Mouse (Mus musculus) intestine, embryonic 14.5 days (tissue): ENCODE data around the gene Pld6. TPM values are rescaled to one million over a fixed set of nuclear protein-coding genes. Genes with fewer than 3 reads are reported as not detected.

Experiments
- ATAC-seq: fragments of 200-750 bp; cut with Nextera tagmentation; replicated peaks from 2 replicates; pipeline ENCODE4 v1.8.0; 2017; ENCODE audit warnings: low read depth, moderate number of reproducible peaks, moderate TSS enrichment, moderate library complexity; ENCODE audit not compliant: low FRiP score, low TSS enrichment
- DNase-seq: peaks from one replicate; pipeline ENCODE4 v3.0.0-alpha.2; 2018; ENCODE audit warnings: low spot score
- H3K27ac ChIP-seq: fragments of 300-500 bp; sonication (generic); 2 replicates; pipeline ENCODE4 v1.5.1; 2014; ENCODE audit warnings: low read depth, mild to moderate bottlenecking, control low read depth
- H3K27me3 ChIP-seq: fragments of 300-500 bp; sonication (generic); replicated peaks from 2 replicates; pipeline ENCODE4 v1.6.1; 2014; ENCODE audit warnings: low read length, control low read depth; ENCODE audit not compliant: control insufficient read depth, insufficient read depth
- H3K36me3 ChIP-seq: fragments of 300-500 bp; sonication (generic); 2 replicates; pipeline ENCODE4 v1.6.1; 2014; ENCODE audit warnings: low read length, control low read depth; ENCODE audit not compliant: control insufficient read depth, insufficient read depth
- H3K4me1 ChIP-seq: fragments of 300-500 bp; sonication (generic); replicated peaks from 2 replicates; pipeline ENCODE4 v1.6.1; 2014; ENCODE audit warnings: low read length, control low read depth, mixed read lengths; ENCODE audit not compliant: control insufficient read depth, insufficient read depth
- H3K4me2 ChIP-seq: fragments of 300-500 bp; sonication (generic); 2 replicates; pipeline ENCODE4 v1.6.1; 2014; ENCODE audit warnings: low read length
- H3K4me3 ChIP-seq: fragments of 300-500 bp; sonication (generic); 2 replicates; pipeline ENCODE4 v1.5.1; 2014; ENCODE audit warnings: low read depth, low read length, control low read depth, mixed read lengths
- H3K9ac ChIP-seq: fragments of 300-500 bp; sonication (generic); 2 replicates; pipeline ENCODE4 v1.6.1; 2014; ENCODE audit warnings: mild to moderate bottlenecking, low read length
- H3K9me3 ChIP-seq: fragments of 300-500 bp; sonication (generic); 2 replicates; pipeline ENCODE4 v1.6.1; 2016; ENCODE audit warnings: low read length, control low read depth; ENCODE audit not compliant: control insufficient read depth
- WGBS: fragments of 180-500 bp; shearing (Covaris S2); extraction: QIAGEN DNeasy Blood & Tissue Kit; methylation state at CpG from one replicate; pipeline ENCODE4 v1.1.7; 2014; 5-methylcytosine and 5-hydroxymethylcytosine counted together
- polyA plus RNA-seq: library from polyadenylated mRNA; unstranded; fragments of >200 nt; fragmentation: Nextera tagmentation; extraction: Ambion mirVana; gene quantifications from 2 replicates; pipeline ENCODE4 v1.2.1, GENCODE M21; 2014

Gene Pld6
- polyA plus RNA-seq, 1 experiment from 2014 or later, result 1.7 TPM

DNA sequence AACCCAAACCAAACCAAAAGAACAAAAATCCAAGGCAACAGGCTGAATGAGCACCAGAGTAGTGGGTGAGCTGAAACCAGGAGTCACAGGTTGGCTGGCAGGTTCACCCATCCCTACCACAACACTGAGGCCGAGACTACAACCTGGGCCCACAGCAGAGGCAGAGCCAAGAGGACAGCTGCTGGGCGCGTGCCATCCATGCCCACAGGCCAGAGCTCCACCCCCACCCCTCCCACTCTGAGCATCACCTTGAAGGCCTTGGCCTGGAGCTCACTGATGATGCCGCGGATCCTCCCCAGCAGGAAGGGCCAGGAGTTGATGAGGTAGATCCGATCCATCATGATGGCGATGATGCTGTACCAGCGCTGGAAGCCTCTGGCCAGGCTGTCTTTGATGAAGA, 14.4 kb upstream of the Pld6 start:
- 97% methylated on average over 8 of the region's 8 CpGs for WGBS
- H3K9me3 ChIP-seq, result no peaks in the 10 kb centered on the region
- no peak for ATAC-seq
- H3K4me2 ChIP-seq, result no peak overlapping the region
- no peak for DNase-seq
- no peak overlapping the region for H3K4me3 ChIP-seq
- H3K9ac ChIP-seq, result no peak overlapping the region
- H3K4me1 ChIP-seq, result no peaks in the 10 kb centered on the region
- no peak overlapping the region for H3K27ac ChIP-seq
- H3K27me3 ChIP-seq, result no peaks in the 10 kb centered on the region
- H3K36me3 ChIP-seq, result peaks cover 100% of the 10 kb centered on the region

DNA sequence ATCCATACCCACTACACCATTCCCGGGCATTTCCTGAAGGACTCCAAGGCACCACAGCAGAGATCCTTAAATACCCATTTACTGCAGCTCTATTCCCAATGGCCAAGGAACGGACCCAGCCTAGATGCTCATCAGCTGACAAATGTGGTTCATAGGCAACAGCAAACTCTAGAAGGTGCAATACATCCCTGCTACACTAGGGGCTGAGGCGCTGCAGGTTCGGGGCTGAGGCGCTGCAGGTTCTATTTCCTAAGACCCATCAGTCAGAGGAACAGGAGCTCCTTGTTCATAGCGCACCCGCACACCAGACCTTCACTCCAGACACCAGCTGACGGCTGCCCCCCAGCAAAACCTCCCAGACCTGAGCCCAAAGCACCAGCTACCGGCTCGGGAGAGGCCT, 13.0 kb upstream of the Pld6 start:
- Histone ChIP-seq H3K36me3 (peaks cover 99% of the 10 kb centered on the region), H3K27me3 (no peaks in the 10 kb centered on the region), H3K9me3 (no peaks in the 10 kb centered on the region), H3K4me2 (no peak overlapping the region), H3K27ac (no peak overlapping the region), H3K9ac (no peak overlapping the region), H3K4me3 (no peak overlapping the region), H3K4me1 (no peaks in the 10 kb centered on the region)
- 94% methylated on average over 10 of the region's 10 CpGs for WGBS
- ATAC-seq (no peak), DNase-seq (no peak)

DNA sequence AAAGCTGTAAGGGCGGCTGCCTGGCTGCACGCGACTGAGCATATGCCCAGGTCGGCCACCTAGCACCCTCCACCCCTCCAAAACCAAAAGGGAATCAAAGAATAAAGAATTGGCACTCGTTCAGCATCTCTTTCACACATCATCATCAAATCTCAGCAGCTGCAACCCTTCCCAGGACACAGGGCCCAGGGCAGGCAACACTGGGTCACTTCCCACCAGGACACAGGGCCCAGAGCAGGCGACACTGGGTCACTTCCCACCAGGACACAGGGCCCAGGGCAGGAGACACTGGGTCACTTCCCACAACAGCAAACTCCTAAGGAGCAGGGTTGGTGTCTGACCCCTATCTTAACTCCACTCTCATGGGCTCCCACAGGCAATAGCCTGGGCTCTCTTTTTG, 5.9 kb upstream of the Pld6 start:
- 94% methylated on average over 6 of the region's 6 CpGs for WGBS
- no peak for ATAC-seq
- Histone ChIP-seq H3K4me3 (no peak overlapping the region), H3K27me3 (no peaks in the 10 kb centered on the region), H3K27ac (no peak overlapping the region), H3K4me1 (no peaks in the 10 kb centered on the region), H3K9me3 (no peaks in the 10 kb centered on the region), H3K36me3 (peaks cover 74% of the 10 kb centered on the region), H3K9ac (no peak overlapping the region), H3K4me2 (no peak overlapping the region)
- DNase-seq, result no peak

DNA sequence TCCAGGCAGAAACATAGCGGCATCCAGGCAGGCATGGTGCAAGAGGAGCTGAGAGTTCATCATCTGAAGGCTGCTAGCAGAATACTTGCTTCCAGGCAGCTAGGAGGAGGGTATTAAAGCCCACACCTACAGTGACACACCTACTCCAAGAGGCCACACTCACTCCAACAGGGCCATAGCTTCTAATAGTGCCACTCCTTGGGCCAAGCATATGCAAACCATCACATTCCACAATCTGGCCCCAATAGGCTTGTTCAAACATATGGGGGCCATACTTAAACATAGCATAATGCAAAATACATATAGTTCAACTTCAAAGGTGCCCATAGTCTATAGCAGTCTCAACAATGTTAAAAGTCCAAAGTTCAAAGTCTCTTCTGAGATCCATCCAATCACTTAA, 1.9 kb upstream of the Pld6 start:
- Histone ChIP-seq H3K9ac (no peak overlapping the region), H3K9me3 (no peaks in the 10 kb centered on the region), H3K4me1 (0 out of 2 replicates have a peak, but pooled peaks cover 7% of the 10 kb centered on the region), H3K27ac (no peak overlapping the region), H3K4me3 (no peak overlapping the region), H3K36me3 (peaks cover 34% of the 10 kb centered on the region), H3K27me3 (no peaks in the 10 kb centered on the region), H3K4me2 (no peak overlapping the region)
- ATAC-seq (no peak), DNase-seq (no peak)
- WGBS, result 87% methylated on average over 1 of the region's 1 CpGs

DNA sequence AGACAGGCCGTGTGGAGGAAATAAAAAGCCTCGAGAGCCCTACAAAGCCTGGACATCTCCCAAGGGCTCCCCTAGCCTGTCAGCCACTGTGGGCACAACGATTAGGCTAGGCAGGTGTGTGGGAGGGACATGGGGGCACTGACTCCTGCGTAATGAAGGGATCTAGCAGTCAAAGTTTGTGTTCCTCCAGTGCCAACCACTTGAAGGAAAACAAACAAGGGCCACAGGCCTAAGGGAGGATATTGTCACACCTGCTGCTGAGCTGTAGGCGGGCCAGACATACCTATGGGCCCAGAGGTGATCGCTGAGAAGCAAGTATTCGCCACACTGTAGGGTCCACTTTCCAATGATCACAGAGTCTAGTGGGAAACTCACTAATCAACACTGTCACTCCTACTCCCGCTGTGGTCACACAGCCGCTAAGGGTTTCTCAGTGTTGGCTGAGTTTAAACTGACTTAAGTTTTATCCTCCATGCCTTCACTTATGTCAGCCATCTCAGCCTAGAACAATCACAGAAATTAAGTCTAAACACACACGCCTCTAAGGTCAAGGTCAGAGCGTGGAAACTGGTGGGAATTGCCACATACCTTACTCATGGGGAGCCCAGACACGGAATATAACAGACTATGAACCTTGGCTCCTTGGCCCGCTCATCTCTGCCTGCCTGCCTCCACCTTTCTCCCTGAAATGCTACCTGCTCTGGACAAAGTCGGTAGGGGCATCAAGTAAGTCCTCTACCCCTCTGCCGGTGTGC, 824 bp downstream of the Pld6 start:
- Histone ChIP-seq H3K4me2 (peak overlapping the region; percentile 91), H3K36me3 (peaks cover 7% of the 10 kb centered on the region), H3K4me3 (peak overlapping the region; percentile 49), H3K27ac (no peak overlapping the region), H3K27me3 (no peaks in the 10 kb centered on the region), H3K4me1 (0 out of 2 replicates have a peak, but pooled peaks cover 7% of the 10 kb centered on the region), H3K9me3 (no peaks in the 10 kb centered on the region), H3K9ac (peak overlapping the region; percentile 43)
- WGBS, result 48% methylated on average over 15 of the region's 15 CpGs
- DNase-seq (no peak), ATAC-seq (no peak; the same call in 1 of the 2 replicates)

DNA sequence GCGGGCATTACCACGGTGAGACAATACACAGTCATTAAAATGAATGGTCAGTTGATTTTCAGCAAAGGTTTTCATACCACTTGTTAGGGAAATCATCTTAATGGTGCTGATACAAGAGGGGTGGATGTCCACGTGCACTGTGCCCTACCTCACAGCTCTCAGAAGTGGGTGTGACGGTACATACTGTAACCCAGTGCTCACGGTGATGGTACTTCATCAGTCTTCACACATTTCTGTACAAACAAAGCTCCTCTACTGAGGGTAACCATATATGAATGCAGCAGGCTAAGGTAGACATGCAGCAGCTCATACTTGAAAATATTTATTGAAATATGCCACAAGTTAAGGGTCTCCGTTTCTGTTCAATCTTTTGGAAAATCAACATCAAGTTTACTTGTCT, 3.9 kb downstream of the Pld6 start:
- H3K4me3 ChIP-seq, result no peak overlapping the region

DNA sequence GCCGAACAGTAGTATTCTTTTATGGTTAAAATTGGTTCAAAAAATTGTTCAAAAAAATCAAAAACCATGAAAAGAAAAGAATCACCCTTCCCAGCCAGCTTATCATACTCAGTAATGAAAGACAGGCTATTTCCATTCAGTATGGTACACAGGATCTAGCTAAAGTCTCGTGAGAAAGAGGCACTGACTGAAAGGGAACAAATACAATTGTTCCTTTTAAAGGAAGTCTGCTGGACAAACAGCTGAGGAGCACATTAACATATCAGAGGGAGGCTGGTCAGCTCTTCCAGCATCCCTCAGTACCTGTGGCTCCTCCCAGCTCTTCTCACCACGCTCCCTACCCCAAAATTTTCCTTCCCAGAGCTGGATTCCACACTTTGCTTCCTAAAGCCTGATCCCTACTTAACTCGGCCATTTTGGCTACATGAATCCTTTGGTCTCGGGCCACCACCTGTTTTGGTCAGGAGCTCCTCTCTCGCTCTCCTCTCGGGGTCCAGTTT, 5.3 kb downstream of the Pld6 start:
- H3K9me3 ChIP-seq, result no peaks in the 10 kb centered on the region
- ATAC-seq, result no peak
- no peak overlapping the region for H3K9ac ChIP-seq
- peaks cover 10% of the 10 kb centered on the region for H3K36me3 ChIP-seq
- WGBS, result 83% methylated on average over 7 of the region's 7 CpGs
- H3K4me2 ChIP-seq, result no peak overlapping the region
- H3K4me1 ChIP-seq, result 0 out of 2 replicates have a peak, but pooled peaks cover 3% of the 10 kb centered on the region
- no peaks in the 10 kb centered on the region for H3K27me3 ChIP-seq
- H3K27ac ChIP-seq, result no peak overlapping the region
- no peak overlapping the region for H3K4me3 ChIP-seq
- DNase-seq, result no peak

More for the DNA sequence above, 3.9 kb downstream of the Pld6 start:
- Histone ChIP-seq H3K4me1 (0 out of 2 replicates have a peak, but pooled peaks cover 7% of the 10 kb centered on the region), H3K36me3 (no peaks in the 10 kb centered on the region), H3K4me2 (no peak overlapping the region), H3K27ac (no peak overlapping the region), H3K27me3 (no peaks in the 10 kb centered on the region), H3K9ac (no peak overlapping the region), H3K9me3 (no peaks in the 10 kb centered on the region)
- WGBS, result 79% methylated on average over 6 of the region's 6 CpGs
- no peak for DNase-seq
- no peak for ATAC-seq

DNA sequence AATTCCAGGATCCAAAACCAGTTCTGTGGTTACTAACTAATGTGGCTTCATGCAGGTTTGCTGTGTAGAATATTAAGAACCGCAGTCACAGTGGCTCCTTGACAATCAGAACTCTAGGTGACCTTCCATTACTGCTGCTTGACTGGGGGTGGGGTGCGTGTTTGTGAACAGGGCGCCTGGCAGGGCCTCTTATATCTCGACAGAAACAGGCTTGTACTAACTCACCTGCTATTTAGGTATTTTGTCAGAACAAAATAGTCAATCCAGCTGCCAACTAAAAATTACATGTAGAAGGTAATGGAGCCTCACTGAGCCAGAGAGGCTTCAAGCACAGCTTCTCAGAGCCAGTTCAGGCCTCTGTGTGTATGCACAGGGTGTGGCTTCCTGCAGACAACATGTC, 7.2 kb downstream of the Pld6 start:
- WGBS, result 83% methylated on average over 4 of the region's 4 CpGs
- Histone ChIP-seq H3K4me2 (no peak overlapping the region), H3K4me3 (no peak overlapping the region), H3K9me3 (no peaks in the 10 kb centered on the region), H3K9ac (no peak overlapping the region), H3K4me1 (no peaks in the 10 kb centered on the region), H3K27ac (no peak overlapping the region), H3K27me3 (no peaks in the 10 kb centered on the region), H3K36me3 (peaks cover 29% of the 10 kb centered on the region)
- DNase-seq, result no peak
- no peak for ATAC-seq

DNA sequence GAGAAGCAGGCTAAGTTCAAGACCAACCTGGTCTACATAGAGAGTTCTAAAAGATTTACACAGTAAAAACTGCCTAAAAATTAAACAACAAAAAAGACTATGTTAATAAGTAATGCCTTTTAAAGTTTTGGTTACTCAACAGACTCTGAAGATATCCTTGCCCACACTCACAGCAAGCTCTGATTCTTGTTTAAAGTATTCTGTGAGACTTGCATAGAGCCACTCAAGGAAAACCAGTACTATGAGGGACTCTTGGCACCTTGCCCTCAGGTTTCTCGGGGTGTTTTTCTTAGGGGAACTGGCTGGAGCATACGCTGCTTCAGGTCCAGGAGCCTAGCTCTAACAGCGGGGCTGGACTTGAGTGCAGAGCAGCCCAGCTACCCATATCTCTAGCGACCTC, 8.0 kb downstream of the Pld6 start:
- 89% methylated on average over 4 of the region's 4 CpGs for WGBS
- H3K27ac ChIP-seq, result no peak overlapping the region
- ATAC-seq, result no peak
- no peak overlapping the region for H3K9ac ChIP-seq
- no peaks in the 10 kb centered on the region for H3K4me1 ChIP-seq
- no peaks in the 10 kb centered on the region for H3K9me3 ChIP-seq
- no peak overlapping the region for H3K4me2 ChIP-seq
- DNase-seq, result no peak
- H3K27me3 ChIP-seq, result no peaks in the 10 kb centered on the region
- H3K4me3 ChIP-seq, result no peak overlapping the region
- peaks cover 37% of the 10 kb centered on the region for H3K36me3 ChIP-seq
